Mouse (Mus musculus) hindbrain, embryonic 11.5 days (tissue): ENCODE data around the gene Lhfpl2. TPM values are rescaled to one million over a fixed set of nuclear protein-coding genes. Genes with fewer than 3 reads are reported as not detected.

Source experiments
- ATAC-seq: fragments of 200-750 bp; cut with Nextera tagmentation; 2 replicates; pipeline ENCODE4 v1.8.0; 2017; ENCODE audit warnings: mild to moderate bottlenecking, moderate TSS enrichment, moderate library complexity; ENCODE audit not compliant: low FRiP score
- DNase-seq: peaks from one replicate; pipeline ENCODE4 v3.0.0-alpha.2; 2015; ENCODE audit warnings: low spot score
- H3K27ac ChIP-seq: fragments of 300-500 bp; sonication (generic); 2 replicates; pipeline ENCODE4 v1.5.1; 2014; ENCODE audit warnings: mild to moderate bottlenecking, low read depth, low read length
- H3K27me3 ChIP-seq: fragments of 300-500 bp; sonication (generic); 2 replicates; pipeline ENCODE4 v1.6.1; 2014; ENCODE audit warnings: mild to moderate bottlenecking, low read length, moderate library complexity, mixed read lengths; ENCODE audit not compliant: control insufficient read depth, insufficient read depth
- H3K36me3 ChIP-seq: fragments of 300-500 bp; sonication (generic); 2 replicates; pipeline ENCODE4 v1.6.1; 2014; ENCODE audit warnings: mild to moderate bottlenecking, low read length, moderate library complexity, mixed read lengths; ENCODE audit not compliant: control insufficient read depth, insufficient read depth
- H3K4me1 ChIP-seq: fragments of 300-500 bp; sonication (generic); replicated peaks from 2 replicates; pipeline ENCODE4 v1.6.1; 2014; ENCODE audit warnings: low read length, mixed read lengths; ENCODE audit not compliant: control insufficient read depth, insufficient read depth
- H3K4me2 ChIP-seq: fragments of 300-500 bp; sonication (generic); replicated peaks from 2 replicates; pipeline ENCODE4 v1.6.1; 2014; ENCODE audit warnings: mild to moderate bottlenecking, low read depth, low read length
- H3K4me3 ChIP-seq: fragments of 300-500 bp; sonication (generic); 2 replicates; pipeline ENCODE4 v1.5.1; 2014; ENCODE audit warnings: low read depth, low read length
- H3K9ac ChIP-seq: fragments of 300-500 bp; sonication (generic); 2 replicates; pipeline ENCODE4 v1.6.1; 2014; ENCODE audit warnings: low read depth, low read length
- H3K9me3 ChIP-seq: fragments of 300-500 bp; sonication (generic); 2 replicates; pipeline ENCODE4 v1.6.1; 2016; ENCODE audit warnings: low read length; ENCODE audit not compliant: control insufficient read depth
- WGBS: fragments of 180-500 bp; shearing (Covaris S2); extraction: QIAGEN DNeasy Blood & Tissue Kit; methylation state at CpG from one replicate; pipeline ENCODE4 v1.1.7; 2014; 5-methylcytosine and 5-hydroxymethylcytosine counted together
- polyA plus RNA-seq: library from polyadenylated mRNA; unstranded; fragments of >200 nt; fragmentation: Nextera tagmentation; extraction: Ambion mirVana; gene quantifications from 2 replicates; pipeline ENCODE4 v1.2.1, GENCODE M21; 2014

Lhfpl2 gene
- polyA plus RNA-seq, 1 experiment from 2014 or later, result 16.6 TPM

GRCm38 (mm10) chr13:94152836-94153235 lies 95.2 kb downstream of the Lhfpl2 start:
- Histone ChIP-seq H3K9me3 (no peaks in the 10 kb centered on the region), H3K36me3 (no peaks in the 10 kb centered on the region), H3K4me3 (no peak overlapping the region), H3K27me3 (no peaks in the 10 kb centered on the region), H3K4me1 (0 out of 2 replicates have a peak, but pooled peaks cover 2% of the 10 kb centered on the region), H3K4me2 (no peak overlapping the region), H3K27ac (no peak overlapping the region), H3K9ac (no peak overlapping the region)
- ATAC-seq, result no peak
- DNase-seq, result no peak
- 92% methylated on average over 10 of the region's 10 CpGs for WGBS

GRCm38 (mm10) chr13:94153658-94154057 lies 96.1 kb downstream of the Lhfpl2 start:
- 89% methylated on average over 6 of the region's 6 CpGs for WGBS
- Histone ChIP-seq H3K9ac (no peak overlapping the region), H3K4me1 (peaks cover 2% of the 10 kb centered on the region; the same call in 1 of the 2 replicates), H3K27me3 (no peaks in the 10 kb centered on the region), H3K4me3 (no peak overlapping the region), H3K4me2 (no peak overlapping the region), H3K9me3 (no peaks in the 10 kb centered on the region), H3K27ac (no peak overlapping the region), H3K36me3 (no peaks in the 10 kb centered on the region)
- no peak for ATAC-seq
- no peak for DNase-seq

GRCm38 (mm10) chr13:94154512-94155296 lies 97.1 kb downstream of the Lhfpl2 start:
- H3K36me3 ChIP-seq, result no peaks in the 10 kb centered on the region

GRCm38 (mm10) chr13:94155657-94156429 lies 98.2 kb downstream of the Lhfpl2 start:
- Histone ChIP-seq H3K27me3 (no peaks in the 10 kb centered on the region), H3K36me3 (no peaks in the 10 kb centered on the region), H3K4me1 (peaks cover 2% of the 10 kb centered on the region; the same call in 1 of the 2 replicates), H3K4me3 (no peak overlapping the region), H3K27ac (no peak overlapping the region), H3K4me2 (no peak overlapping the region), H3K9me3 (no peaks in the 10 kb centered on the region), H3K9ac (no peak overlapping the region)
- DNase-seq (no peak), ATAC-seq (no peak)
- WGBS, result 47% methylated on average over 9 of the region's 9 CpGs

More at GRCm38 (mm10) chr13:94154512-94155296, 97.1 kb downstream of the Lhfpl2 start:
- Histone ChIP-seq H3K27me3 (no peaks in the 10 kb centered on the region), H3K9ac (no peak overlapping the region), H3K4me1 (peaks cover 2% of the 10 kb centered on the region; the same call in 1 of the 2 replicates), H3K9me3 (no peaks in the 10 kb centered on the region), H3K4me3 (no peak overlapping the region), H3K4me2 (no peak overlapping the region), H3K27ac (no peak overlapping the region)
- ATAC-seq, result no peak
- 92% methylated on average over 15 of the region's 15 CpGs for WGBS
- DNase-seq, result no peak

GRCm38 (mm10) chr13:94158864-94159477 lies 101.4 kb downstream of the Lhfpl2 start:
- ATAC-seq, result no peak
- H3K27me3 ChIP-seq, result no peaks in the 10 kb centered on the region
- no peak overlapping the region for H3K4me2 ChIP-seq
- no peaks in the 10 kb centered on the region for H3K9me3 ChIP-seq
- 52% methylated on average over 6 of the region's 6 CpGs for WGBS
- H3K27ac ChIP-seq, result no peak overlapping the region
- peaks cover 2% of the 10 kb centered on the region; the same call in 1 of the 2 replicates for H3K4me1 ChIP-seq
- no peak overlapping the region for H3K4me3 ChIP-seq
- DNase-seq, result no peak
- no peaks in the 10 kb centered on the region for H3K36me3 ChIP-seq
- H3K9ac ChIP-seq, result no peak overlapping the region

GRCm38 (mm10) chr13:94159478-94160220 lies 102.1 kb downstream of the Lhfpl2 start:
- Histone ChIP-seq H3K9ac (no peak overlapping the region), H3K27me3 (no peaks in the 10 kb centered on the region), H3K4me1 (peaks cover 2% of the 10 kb centered on the region; the same call in 1 of the 2 replicates), H3K9me3 (no peaks in the 10 kb centered on the region), H3K27ac (no peak overlapping the region), H3K4me3 (no peak overlapping the region), H3K4me2 (no peak overlapping the region), H3K36me3 (no peaks in the 10 kb centered on the region)
- no peak for DNase-seq
- WGBS, result 78% methylated on average over 7 of the region's 7 CpGs
- ATAC-seq, result no peak

GRCm38 (mm10) chr13:94164501-94164900 lies 106.9 kb downstream of the Lhfpl2 start:
- Histone ChIP-seq H3K4me1 (no peaks in the 10 kb centered on the region), H3K27me3 (no peaks in the 10 kb centered on the region), H3K4me2 (no peak overlapping the region), H3K9ac (no peak overlapping the region), H3K27ac (no peak overlapping the region), H3K36me3 (no peaks in the 10 kb centered on the region), H3K4me3 (no peak overlapping the region), H3K9me3 (no peaks in the 10 kb centered on the region)
- ATAC-seq (no peak), DNase-seq (no peak)
- 85% methylated on average over 6 of the region's 6 CpGs for WGBS

GRCm38 (mm10) chr13:94168319-94168718 lies 110.7 kb downstream of the Lhfpl2 start:
- 79% methylated on average over 5 of the region's 5 CpGs for WGBS
- no peak for DNase-seq
- H3K9ac ChIP-seq, result no peak overlapping the region
- peaks cover 5% of the 10 kb centered on the region; the same call in 1 of the 2 replicates for H3K27me3 ChIP-seq
- no peak overlapping the region for H3K27ac ChIP-seq
- H3K9me3 ChIP-seq, result no peaks in the 10 kb centered on the region
- no peak for ATAC-seq
- peaks cover 5% of the 10 kb centered on the region; the same call in 1 of the 2 replicates for H3K4me1 ChIP-seq
- H3K4me3 ChIP-seq, result no peak overlapping the region
- no peak overlapping the region for H3K4me2 ChIP-seq
- no peaks in the 10 kb centered on the region for H3K36me3 ChIP-seq
